Mouse (Mus musculus): ENCODE results near the gene Atf6b. TPM values are rescaled to one million over a fixed set of nuclear protein-coding genes. Genes with fewer than 3 reads are reported as not detected.

Gene Atf6b
- polyA plus RNA-seq, 1 experiment from 2014 or later = 39.9 TPM

- peaks cover 16% of the 10 kb centered on the region for H3K36me3 ChIP-seq (ENCODE audit: control insufficient read depth, insufficient read depth, low read length)
- peaks cover 25% of the 10 kb centered on the region for H3K4me1 ChIP-seq (replicated peaks; ENCODE audit: control insufficient read depth, insufficient read depth, low read length)
- peak overlapping the region; percentile 70 for H3K27ac ChIP-seq (ENCODE audit: low read depth, low read length)
- H3K4me2 ChIP-seq = peak overlapping the region; percentile 95
- H3K9ac ChIP-seq (ENCODE audit: low read depth, low read length) = peak overlapping the region; percentile 87
- no peaks in the 10 kb centered on the region for H3K9me3 ChIP-seq (ENCODE audit: control insufficient read depth, low read length)
- H3K4me3 ChIP-seq (ENCODE audit: low read depth, low read length) = peak overlapping the region; percentile 98
- DNase-seq (ENCODE audit: low spot score) = no peak
- H3K27me3 ChIP-seq (replicated peaks; ENCODE audit: control insufficient read depth, insufficient read depth, low read length) = no peaks in the 10 kb centered on the region
- 16% methylated on average over 32 of the region's 32 CpGs for WGBS
- no peak for ATAC-seq (replicated peaks; ENCODE audit: low FRiP score)
Observed at GRCm38 (mm10) chr17:34606186-34607039, 40.5 kb upstream of the Atf6b start.

GRCm38 (mm10) chr17:34607997-34608396 lies 38.9 kb upstream of the Atf6b start:
- 0 out of 2 replicates have a peak overlapping the region, but pooled peaks have one; percentile 20 for H3K4me2 ChIP-seq
- WGBS = 87% methylated on average over 7 of the region's 7 CpGs

GRCm38 (mm10) chr17:34611050-34611449 lies 35.9 kb upstream of the Atf6b start:
- DNase-seq (ENCODE audit: low spot score) (no peak), ATAC-seq (replicated peaks; ENCODE audit: low FRiP score) (no peak)
- 94% methylated on average over 8 of the region's 8 CpGs for WGBS
- no peaks in the 10 kb centered on the region for H3K27me3 ChIP-seq (replicated peaks; ENCODE audit: control insufficient read depth, insufficient read depth, low read length)
- H3K9ac ChIP-seq (ENCODE audit: low read depth, low read length) = no peak overlapping the region
- peaks cover 24% of the 10 kb centered on the region for H3K4me1 ChIP-seq (replicated peaks; ENCODE audit: control insufficient read depth, insufficient read depth, low read length)
- H3K4me2 ChIP-seq = no peak overlapping the region
- peaks cover 26% of the 10 kb centered on the region for H3K36me3 ChIP-seq (ENCODE audit: control insufficient read depth, insufficient read depth, low read length)
- no peak overlapping the region for H3K27ac ChIP-seq (ENCODE audit: low read depth, low read length)
- no peaks in the 10 kb centered on the region for H3K9me3 ChIP-seq (ENCODE audit: control insufficient read depth, low read length)
- no peak overlapping the region for H3K4me3 ChIP-seq (ENCODE audit: low read depth, low read length)

More at GRCm38 (mm10) chr17:34607997-34608396, 38.9 kb upstream of the Atf6b start:
- no peak overlapping the region for H3K27ac ChIP-seq (ENCODE audit: low read depth, low read length)
- H3K4me3 ChIP-seq (ENCODE audit: low read depth, low read length) = no peak overlapping the region
- no peaks in the 10 kb centered on the region for H3K9me3 ChIP-seq (ENCODE audit: control insufficient read depth, low read length)
- no peak for ATAC-seq (replicated peaks; ENCODE audit: low FRiP score)
- peaks cover 23% of the 10 kb centered on the region for H3K4me1 ChIP-seq (replicated peaks; ENCODE audit: control insufficient read depth, insufficient read depth, low read length)
- DNase-seq (ENCODE audit: low spot score) = no peak
- H3K36me3 ChIP-seq (ENCODE audit: control insufficient read depth, insufficient read depth, low read length) = peaks cover 20% of the 10 kb centered on the region
- H3K27me3 ChIP-seq (replicated peaks; ENCODE audit: control insufficient read depth, insufficient read depth, low read length) = no peaks in the 10 kb centered on the region
- no peak overlapping the region for H3K9ac ChIP-seq (ENCODE audit: low read depth, low read length)

GRCm38 (mm10) chr17:34613054-34613645 lies 33.8 kb upstream of the Atf6b start:
- H3K36me3 ChIP-seq (ENCODE audit: control insufficient read depth, insufficient read depth, low read length) = peaks cover 26% of the 10 kb centered on the region

GRCm38 (mm10) chr17:34613830-34614229 lies 33.1 kb upstream of the Atf6b start:
- Histone ChIP-seq H3K9ac (ENCODE audit: low read depth, low read length) (0 out of 2 replicates have a peak overlapping the region, but pooled peaks have one; percentile 20), H3K4me3 (ENCODE audit: low read depth, low read length) (no peak overlapping the region), H3K27me3 (replicated peaks; ENCODE audit: control insufficient read depth, insufficient read depth, low read length) (no peaks in the 10 kb centered on the region), H3K4me1 (replicated peaks; ENCODE audit: control insufficient read depth, insufficient read depth, low read length) (peaks cover 9% of the 10 kb centered on the region), H3K27ac (ENCODE audit: low read depth, low read length) (peak overlapping the region; percentile 71; the same call in 1 of the 2 replicates), H3K36me3 (ENCODE audit: control insufficient read depth, insufficient read depth, low read length) (peaks cover 26% of the 10 kb centered on the region), H3K4me2 (no peak overlapping the region), H3K9me3 (ENCODE audit: control insufficient read depth, low read length) (no peaks in the 10 kb centered on the region)
- WGBS = 89% methylated on average over 10 of the region's 10 CpGs
- DNase-seq (ENCODE audit: low spot score) (no peak), ATAC-seq (replicated peaks; ENCODE audit: low FRiP score) (no peak; the same call in 1 of the 2 replicates)

More at GRCm38 (mm10) chr17:34613054-34613645, 33.8 kb upstream of the Atf6b start:
- ATAC-seq (replicated peaks; ENCODE audit: low FRiP score) (peak; percentile 58), DNase-seq (ENCODE audit: low spot score) (no peak)
- Histone ChIP-seq H3K27ac (ENCODE audit: low read depth, low read length) (peak overlapping the region; percentile 71), H3K9ac (ENCODE audit: low read depth, low read length) (peak overlapping the region; percentile 20; the same call in 1 of the 2 replicates), H3K27me3 (replicated peaks; ENCODE audit: control insufficient read depth, insufficient read depth, low read length) (no peaks in the 10 kb centered on the region), H3K4me1 (replicated peaks; ENCODE audit: control insufficient read depth, insufficient read depth, low read length) (peaks cover 13% of the 10 kb centered on the region), H3K4me3 (ENCODE audit: low read depth, low read length) (no peak overlapping the region), H3K9me3 (ENCODE audit: control insufficient read depth, low read length) (no peaks in the 10 kb centered on the region), H3K4me2 (no peak overlapping the region)
- WGBS = 59% methylated on average over 11 of the region's 11 CpGs

- H3K9ac ChIP-seq (ENCODE audit: low read depth, low read length) = no peak within 1 kb of the TSS
- WGBS = 77% methylated on average over 6 of the region's 6 CpGs
- DNase-seq (ENCODE audit: low spot score) (no peak), ATAC-seq (replicated peaks; ENCODE audit: low FRiP score) (no peak)
- no peaks in the 10 kb centered on the region for H3K27me3 ChIP-seq (replicated peaks; ENCODE audit: control insufficient read depth, insufficient read depth, low read length)
- H3K4me1 ChIP-seq (replicated peaks; ENCODE audit: control insufficient read depth, insufficient read depth, low read length) = peaks cover 9% of the 10 kb centered on the region
- no peak within 1 kb of the TSS for H3K4me3 ChIP-seq (ENCODE audit: low read depth, low read length)
- H3K36me3 ChIP-seq (ENCODE audit: control insufficient read depth, insufficient read depth, low read length) = peaks cover 18% of the 10 kb centered on the region
- no peaks in the 10 kb centered on the region for H3K9me3 ChIP-seq (ENCODE audit: control insufficient read depth, low read length)
- H3K4me2 ChIP-seq = no peak within 1 kb of the TSS
- no peak within 1 kb of the TSS; the same call in 1 of the 2 replicates for H3K27ac ChIP-seq (ENCODE audit: low read depth, low read length)
Observed at GRCm38 (mm10) chr17:34615871-34616270, 31.1 kb upstream of the Atf6b start, which contains the start of gene Egfl8. Gene Egfl8 (minus strand): TSS chr17:34615971.

GRCm38 (mm10) chr17:34618999-34619398 lies 27.9 kb upstream of the Atf6b start:
- DNase-seq (ENCODE audit: low spot score) (peak; percentile 74), ATAC-seq (replicated peaks; ENCODE audit: low FRiP score) (peak; percentile 65)
- Histone ChIP-seq H3K9me3 (ENCODE audit: control insufficient read depth, low read length) (no peaks in the 10 kb centered on the region), H3K27me3 (replicated peaks; ENCODE audit: control insufficient read depth, insufficient read depth, low read length) (no peaks in the 10 kb centered on the region), H3K4me1 (replicated peaks; ENCODE audit: control insufficient read depth, insufficient read depth, low read length) (no peaks in the 10 kb centered on the region), H3K4me2 (no peak overlapping the region), H3K27ac (ENCODE audit: low read depth, low read length) (no peak overlapping the region), H3K9ac (ENCODE audit: low read depth, low read length) (no peak overlapping the region), H3K36me3 (ENCODE audit: control insufficient read depth, insufficient read depth, low read length) (peaks cover 11% of the 10 kb centered on the region), H3K4me3 (ENCODE audit: low read depth, low read length) (no peak overlapping the region)
- WGBS = 12% methylated on average over 6 of the region's 6 CpGs

- no peak overlapping the region for H3K4me2 ChIP-seq
- WGBS = 82% methylated on average over 8 of the region's 8 CpGs
- no peaks in the 10 kb centered on the region for H3K27me3 ChIP-seq (replicated peaks; ENCODE audit: control insufficient read depth, insufficient read depth, low read length)
- H3K4me3 ChIP-seq (ENCODE audit: low read depth, low read length) = no peak overlapping the region
- peaks cover 12% of the 10 kb centered on the region for H3K36me3 ChIP-seq (ENCODE audit: control insufficient read depth, insufficient read depth, low read length)
- peaks cover under 1% of the 10 kb centered on the region; the same call in 1 of the 2 replicates for H3K4me1 ChIP-seq (replicated peaks; ENCODE audit: control insufficient read depth, insufficient read depth, low read length)
- no peaks in the 10 kb centered on the region for H3K9me3 ChIP-seq (ENCODE audit: control insufficient read depth, low read length)
- ATAC-seq (replicated peaks; ENCODE audit: low FRiP score) (no peak), DNase-seq (ENCODE audit: low spot score) (no peak)
- H3K9ac ChIP-seq (ENCODE audit: low read depth, low read length) = no peak overlapping the region
- H3K27ac ChIP-seq (ENCODE audit: low read depth, low read length) = no peak overlapping the region
Observed at GRCm38 (mm10) chr17:34621006-34621405, 25.9 kb upstream of the Atf6b start.

Data from liver, embryonic 11.5 days (tissue).